Mouse (Mus musculus) liver, postnatal 0 days (tissue): Measurements from ENCODE around the gene Myo1e.

ENCODE experiments used
- CTCF ChIP-seq: sonication (generic); IDR thresholded peaks from 2 replicates; pipeline ENCODE4 v1.5.1; 2016; ENCODE audit warnings: antibody characterized with exemption, low read depth
- EP300 ChIP-seq: IDR thresholded peaks from 2 replicates; pipeline ENCODE4 v1.6.1; 2016; ENCODE audit warnings: antibody characterized with exemption, low read depth, mild to moderate bottlenecking

DNA sequence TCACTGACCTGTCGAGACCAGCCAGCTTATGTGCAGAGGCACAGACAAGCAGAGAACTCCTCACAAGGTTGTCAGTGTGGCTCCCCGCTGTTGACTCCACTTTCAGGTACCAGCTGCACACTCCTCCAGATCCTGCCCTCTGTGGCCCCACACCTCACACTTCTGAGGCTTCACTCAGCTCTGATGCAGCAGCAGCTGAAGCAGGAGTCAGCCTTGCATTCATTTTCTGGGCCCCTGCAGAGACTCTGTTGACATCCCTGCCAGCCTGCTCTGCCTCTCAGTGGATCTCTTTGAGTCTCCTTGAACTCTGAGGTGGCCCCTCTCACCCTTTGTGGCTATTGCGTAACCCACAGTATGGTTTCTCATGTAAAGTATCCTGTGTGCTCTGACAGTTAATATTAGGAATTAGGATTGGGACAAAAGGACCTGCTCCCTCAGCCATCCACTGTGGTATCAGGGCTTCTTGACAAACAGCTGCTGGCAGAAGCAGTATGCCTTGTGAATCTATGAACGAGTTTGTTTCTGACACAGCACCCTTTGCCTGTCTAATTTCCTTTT, 32.8 kb upstream of the Myo1e start:
- TF ChIP-seq EP300 (no peak), CTCF (no peak)
